Mouse (Mus musculus) lung, embryonic 16.5 days (tissue): ENCODE data around the gene Hspg2. TPM values are rescaled to one million over a fixed set of nuclear protein-coding genes. Genes with fewer than 3 reads are reported as not detected.
"Not testable (repeated sequence)": the region's sequence is repeated elsewhere in the genome, so short reads cannot be mapped to it uniquely, and the experiment has no call there.

Experiments
- ATAC-seq: fragments of 200-750 bp; cut with Nextera tagmentation; 2 replicates; pipeline ENCODE4 v1.8.0; 2017; ENCODE audit warnings: low read depth, mild to moderate bottlenecking, moderate library complexity
- H3K27ac ChIP-seq: fragments of 300-500 bp; sonication (generic); 2 replicates; pipeline ENCODE4 v1.5.1; 2014; ENCODE audit warnings: mild to moderate bottlenecking, control low read depth, low read length
- H3K27me3 ChIP-seq: fragments of 300-500 bp; sonication (generic); 2 replicates; pipeline ENCODE4 v1.6.1; 2014; ENCODE audit warnings: low read depth, low read length, mixed read lengths; ENCODE audit not compliant: control insufficient read depth, insufficient read depth
- H3K36me3 ChIP-seq: fragments of 300-500 bp; sonication (generic); 2 replicates; pipeline ENCODE4 v1.6.1; 2014; ENCODE audit warnings: low read length; ENCODE audit not compliant: control insufficient read depth, insufficient read depth
- H3K4me1 ChIP-seq: fragments of 300-500 bp; sonication (generic); replicated peaks from 2 replicates; pipeline ENCODE4 v1.6.1; 2014; ENCODE audit warnings: low read length, mixed read lengths; ENCODE audit not compliant: control insufficient read depth, insufficient read depth
- H3K4me2 ChIP-seq: fragments of 300-500 bp; sonication (generic); 2 replicates; pipeline ENCODE4 v1.6.1; 2014; ENCODE audit warnings: low read depth, low read length, control low read depth
- H3K4me3 ChIP-seq: fragments of 300-500 bp; sonication (generic); 2 replicates; pipeline ENCODE4 v1.5.1; 2014; ENCODE audit warnings: mild to moderate bottlenecking, low read length, control low read depth
- H3K9ac ChIP-seq: fragments of 300-500 bp; sonication (generic); 2 replicates; pipeline ENCODE4 v1.6.1; 2014; ENCODE audit warnings: low read length, control low read depth
- H3K9me3 ChIP-seq: fragments of 300-500 bp; sonication (generic); 2 replicates; pipeline ENCODE4 v1.6.1; 2016; ENCODE audit warnings: low read length; ENCODE audit not compliant: control insufficient read depth
- WGBS: fragments of 180-500 bp; shearing (Covaris S2); extraction: QIAGEN DNeasy Blood & Tissue Kit; methylation state at CpG from one replicate; pipeline ENCODE4 v1.1.7; 2014; 5-methylcytosine and 5-hydroxymethylcytosine counted together
- polyA plus RNA-seq: library from polyadenylated mRNA; unstranded; fragments of >200 nt; fragmentation: Nextera tagmentation; extraction: Ambion mirVana; gene quantifications from 2 replicates; pipeline ENCODE4 v1.2.1, GENCODE M21; 2015

Gene Hspg2
- polyA plus RNA-seq: 34.7 and 35.2 TPM in 2 replicates

DNA sequence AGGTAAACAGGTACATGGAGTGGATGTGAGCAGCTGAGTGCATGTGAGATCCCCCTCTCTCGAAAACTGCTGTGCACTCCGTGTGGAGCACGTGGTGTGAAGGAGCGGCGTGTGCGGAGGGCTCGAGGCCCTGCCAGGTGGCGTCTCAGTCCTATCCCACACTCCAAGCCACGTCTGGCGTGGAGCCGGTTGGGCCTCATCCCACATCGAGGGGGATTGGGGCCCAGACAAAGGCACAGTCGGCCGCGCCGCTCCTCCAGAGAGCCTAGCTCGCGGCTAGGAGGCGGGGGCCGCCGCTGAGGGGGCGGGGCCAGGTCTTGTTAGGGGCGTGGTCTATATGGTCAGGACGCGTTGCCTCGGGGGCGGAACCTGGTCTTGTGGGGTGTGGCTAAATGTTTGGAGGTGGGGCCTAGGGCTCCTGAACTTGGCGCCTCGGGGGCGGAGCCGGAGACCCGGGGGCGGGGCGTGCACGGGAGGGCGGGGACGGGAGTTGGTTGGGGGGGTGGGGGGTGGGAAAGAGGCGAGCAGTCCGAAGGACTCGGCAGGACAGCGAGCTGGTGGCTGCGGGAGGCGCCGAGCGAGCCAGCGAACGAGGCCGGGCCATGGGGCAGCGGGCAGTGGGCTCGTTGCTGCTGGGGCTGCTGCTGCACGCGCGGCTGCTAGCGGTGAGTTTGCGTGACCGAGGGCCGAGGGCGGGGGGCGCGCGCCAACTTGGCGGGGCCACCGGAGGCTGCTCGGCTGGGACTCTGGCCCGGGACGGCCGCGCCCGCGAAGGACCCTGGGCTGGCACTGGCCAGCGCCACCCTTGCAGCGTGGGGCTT lies at the start of gene Hspg2:
Hspg2 (plus strand) TSS at position 510 of the 821 bp plus-strand sequence.
- Histone ChIP-seq H3K36me3 (no peaks in the 10 kb centered on the region), H3K4me3 (peak within 1 kb of the TSS; percentile 87), H3K4me2 (peak within 1 kb of the TSS; percentile 90), H3K27me3 (no peaks in the 10 kb centered on the region), H3K27ac (peak within 1 kb of the TSS; percentile 89), H3K4me1 (peaks cover 52% of the 10 kb centered on the region), H3K9ac (peak within 1 kb of the TSS; percentile 95), H3K9me3 (no peaks in the 10 kb centered on the region)
- peak; percentile 90 for ATAC-seq
- WGBS: under 1% methylated on average over 69 of the region's 72 CpGs

DNA sequence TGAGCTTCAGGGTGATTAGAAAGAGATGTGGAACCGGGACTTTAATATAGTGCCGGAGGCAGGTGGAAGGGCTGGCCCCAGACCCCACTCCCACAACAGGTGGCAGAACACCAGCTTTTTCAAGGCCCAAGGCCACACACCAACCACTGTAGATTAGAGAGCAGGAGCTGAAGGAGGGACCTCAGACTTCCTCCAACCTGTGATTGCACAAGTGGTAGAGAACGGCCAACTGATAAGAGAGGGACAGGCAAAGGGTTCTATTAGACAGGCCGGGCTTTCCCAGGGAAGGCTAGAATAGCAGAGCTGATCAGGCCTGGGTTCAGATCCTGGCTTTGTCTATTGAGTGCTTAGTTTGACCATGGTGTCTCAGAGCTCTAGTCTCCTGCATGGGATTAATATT lies 38.1 kb upstream of the Hspg2 start, which contains the start of gene Cela3b:
Cela3b (minus strand) TSS at position 39 of the 400 bp plus-strand sequence.
- H3K9me3 ChIP-seq: no peaks in the 10 kb centered on the region
- H3K36me3 ChIP-seq: no peaks in the 10 kb centered on the region
- H3K4me2 ChIP-seq: no peak within 1 kb of the TSS
- no peaks in the 10 kb centered on the region for H3K4me1 ChIP-seq
- WGBS: 67% methylated on average over 4 of the region's 4 CpGs
- no peak within 1 kb of the TSS for H3K4me3 ChIP-seq
- no peak within 1 kb of the TSS for H3K9ac ChIP-seq
- no peak within 1 kb of the TSS for H3K27ac ChIP-seq
- H3K27me3 ChIP-seq: no peaks in the 10 kb centered on the region
- no peak for ATAC-seq

DNA sequence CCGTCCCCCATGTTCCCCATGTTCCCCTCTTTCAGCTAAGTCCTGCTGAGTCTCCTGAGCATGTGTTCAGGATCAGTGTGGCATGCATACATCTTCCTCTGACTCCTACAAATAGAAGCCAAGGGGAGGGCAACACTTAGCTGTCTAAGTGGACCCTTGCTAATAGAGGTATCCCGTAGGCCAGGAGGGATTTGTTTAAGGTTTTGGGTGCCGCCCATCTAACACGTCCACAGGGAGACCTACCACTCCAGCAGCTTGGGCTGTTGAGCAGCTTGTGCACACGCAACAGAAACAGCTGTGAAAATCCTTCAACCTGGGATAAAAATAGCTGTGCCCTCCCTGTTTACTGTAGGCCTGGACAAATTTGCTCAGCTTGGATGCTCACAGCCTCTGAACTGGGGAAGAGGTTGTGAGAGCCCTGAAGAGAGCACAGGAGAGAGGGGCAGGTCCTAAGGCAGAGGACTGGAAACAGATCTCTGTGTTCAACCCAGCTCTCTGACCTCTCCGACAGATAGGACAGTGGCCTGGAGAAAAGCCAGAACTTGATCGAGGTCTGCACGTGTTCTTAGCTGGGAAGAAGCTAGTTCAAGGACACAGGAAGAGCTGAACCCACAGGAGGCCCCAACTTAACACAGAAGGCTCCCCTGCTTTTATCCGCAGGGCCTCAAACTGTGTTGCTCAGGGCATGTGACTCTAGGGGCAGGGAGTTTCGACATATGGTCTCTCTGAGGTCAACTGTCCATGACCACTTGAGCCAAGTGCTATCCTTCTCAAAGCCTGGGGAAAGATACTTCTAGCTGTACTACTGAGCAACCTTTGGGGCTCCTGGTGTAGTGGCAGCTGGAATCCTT lies 35.6 kb upstream of the Hspg2 start:
- H3K9me3 ChIP-seq, H3K4me3 ChIP-seq, H3K4me2 ChIP-seq, H3K36me3 ChIP-seq, H3K9ac ChIP-seq, H3K27me3 ChIP-seq, H3K4me1 ChIP-seq, H3K27ac ChIP-seq: not testable (repeated sequence)
- 47% methylated on average over 10 of the region's 10 CpGs for WGBS
- ATAC-seq: peak; percentile 41; the same call in 1 of the 2 replicates

DNA sequence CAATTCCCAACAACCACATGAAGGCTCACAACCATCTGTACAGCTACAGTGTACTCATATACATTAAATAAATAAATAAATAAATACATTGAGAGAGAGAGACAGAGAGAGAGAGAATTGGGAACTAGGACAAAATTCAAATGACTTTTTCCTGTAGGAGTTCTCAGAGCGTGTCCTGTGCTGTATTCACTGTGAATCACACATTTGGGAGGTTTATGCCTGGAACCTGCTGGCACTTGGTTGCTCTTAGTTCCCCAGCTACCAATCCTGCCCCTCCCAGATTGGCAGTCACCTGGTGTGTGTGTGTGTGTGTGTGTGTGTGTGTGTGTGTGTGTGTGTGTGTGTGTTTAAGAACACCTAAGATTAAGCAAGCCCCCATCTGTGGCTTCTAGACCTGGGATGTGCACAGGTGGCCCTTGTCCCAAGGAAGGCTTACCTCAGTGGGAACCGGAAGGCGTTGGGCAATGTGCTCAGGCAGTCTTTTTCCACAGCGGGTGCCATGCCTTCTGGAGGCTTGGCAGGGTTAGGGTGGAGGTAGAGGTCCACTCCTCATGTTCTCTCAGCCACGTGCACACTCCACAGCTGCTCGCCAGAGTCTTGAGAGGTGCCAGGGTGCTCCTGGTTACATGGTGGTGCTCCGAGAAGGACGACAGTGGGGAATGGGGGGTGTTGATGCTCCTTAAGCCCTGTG lies 31.4 kb upstream of the Hspg2 start:
- 83% methylated on average over 8 of the region's 8 CpGs for WGBS
- H3K36me3 ChIP-seq: no peaks in the 10 kb centered on the region
- H3K4me1 ChIP-seq: no peaks in the 10 kb centered on the region
- H3K9me3 ChIP-seq: no peaks in the 10 kb centered on the region
- H3K9ac ChIP-seq: no peak overlapping the region
- no peaks in the 10 kb centered on the region for H3K27me3 ChIP-seq
- no peak overlapping the region for H3K4me2 ChIP-seq
- no peak overlapping the region for H3K4me3 ChIP-seq
- no peak for ATAC-seq
- H3K27ac ChIP-seq: no peak overlapping the region

DNA sequence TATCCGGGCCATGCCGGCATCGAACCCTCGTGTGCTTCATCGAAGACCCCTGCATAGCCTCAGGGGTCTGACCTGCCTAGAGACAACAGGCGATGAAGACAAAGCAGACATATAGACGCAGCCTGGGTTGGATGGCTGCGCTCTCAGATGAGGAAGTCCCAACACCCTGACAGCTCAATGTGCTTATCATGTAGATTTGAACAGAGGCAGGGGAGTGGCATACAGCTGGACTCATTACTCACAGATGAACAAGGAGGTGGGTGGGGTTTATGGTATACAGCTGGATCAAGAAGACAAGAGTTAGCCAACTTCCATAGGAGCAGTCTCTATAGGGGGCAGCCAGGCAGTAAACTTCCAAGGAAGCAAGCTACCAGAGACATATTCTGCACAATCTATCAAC lies 29.7 kb upstream of the Hspg2 start:
- H3K4me1 ChIP-seq: no peaks in the 10 kb centered on the region
- H3K36me3 ChIP-seq: no peaks in the 10 kb centered on the region
- no peak overlapping the region for H3K4me2 ChIP-seq
- H3K4me3 ChIP-seq: no peak overlapping the region
- no peak overlapping the region for H3K9ac ChIP-seq
- H3K9me3 ChIP-seq: no peaks in the 10 kb centered on the region
- ATAC-seq: no peak
- H3K27ac ChIP-seq: no peak overlapping the region
- 79% methylated on average over 8 of the region's 8 CpGs for WGBS
- no peaks in the 10 kb centered on the region for H3K27me3 ChIP-seq

DNA sequence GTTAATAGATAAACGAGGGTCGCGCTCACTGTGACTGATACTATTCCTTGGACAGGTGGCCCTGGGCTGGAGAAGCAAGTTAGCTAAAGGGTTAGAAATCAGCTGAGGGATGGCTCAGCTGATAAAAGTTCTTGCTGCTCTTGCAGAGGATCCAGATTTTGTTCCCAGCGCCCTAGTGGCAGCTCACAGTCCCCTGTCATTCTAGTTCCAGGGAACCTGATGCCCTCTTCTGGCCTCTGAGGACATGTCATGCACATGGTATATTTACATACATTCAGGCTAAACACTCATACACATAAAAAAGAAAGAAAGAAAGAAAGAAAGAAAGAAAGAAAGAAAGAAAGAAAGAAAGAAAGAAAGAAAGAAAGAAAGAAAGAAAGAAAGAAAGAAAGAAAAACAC lies 27.2 kb upstream of the Hspg2 start:
- Histone ChIP-seq H3K4me1 (no peaks in the 10 kb centered on the region), H3K27me3 (no peaks in the 10 kb centered on the region), H3K9me3 (no peaks in the 10 kb centered on the region), H3K9ac (no peak overlapping the region), H3K4me2 (no peak overlapping the region), H3K4me3 (no peak overlapping the region), H3K27ac (no peak overlapping the region), H3K36me3 (no peaks in the 10 kb centered on the region)
- WGBS: 84% methylated on average over 4 of the region's 4 CpGs
- no peak for ATAC-seq

DNA sequence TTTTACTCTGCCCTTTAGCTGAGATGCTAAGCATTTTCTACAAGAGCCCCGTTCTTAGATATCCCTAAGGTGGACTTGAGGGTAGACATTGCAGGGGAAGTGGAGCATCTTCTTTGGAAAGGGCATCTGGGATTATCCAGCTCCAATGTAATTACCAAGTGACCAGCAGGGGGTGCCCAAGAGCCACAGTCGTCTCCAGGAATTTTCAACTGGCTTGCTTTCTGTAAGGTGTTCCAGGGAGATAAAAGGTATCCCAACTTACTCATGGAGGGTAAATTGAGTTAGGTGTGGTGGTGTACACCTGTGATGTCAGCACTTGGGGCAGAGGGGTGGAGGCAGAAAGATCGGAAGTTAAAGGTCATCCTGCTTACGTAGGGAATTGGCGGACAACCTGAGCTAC lies 24.9 kb upstream of the Hspg2 start:
- H3K4me1 ChIP-seq: peaks cover 12% of the 10 kb centered on the region
- H3K4me3 ChIP-seq: no peak overlapping the region
- ATAC-seq: no peak
- H3K9me3 ChIP-seq: no peaks in the 10 kb centered on the region
- H3K27me3 ChIP-seq: no peaks in the 10 kb centered on the region
- H3K36me3 ChIP-seq: no peaks in the 10 kb centered on the region
- H3K4me2 ChIP-seq: no peak overlapping the region
- WGBS: 10% methylated on average over 5 of the region's 5 CpGs
- H3K27ac ChIP-seq: no peak overlapping the region
- H3K9ac ChIP-seq: no peak overlapping the region

DNA sequence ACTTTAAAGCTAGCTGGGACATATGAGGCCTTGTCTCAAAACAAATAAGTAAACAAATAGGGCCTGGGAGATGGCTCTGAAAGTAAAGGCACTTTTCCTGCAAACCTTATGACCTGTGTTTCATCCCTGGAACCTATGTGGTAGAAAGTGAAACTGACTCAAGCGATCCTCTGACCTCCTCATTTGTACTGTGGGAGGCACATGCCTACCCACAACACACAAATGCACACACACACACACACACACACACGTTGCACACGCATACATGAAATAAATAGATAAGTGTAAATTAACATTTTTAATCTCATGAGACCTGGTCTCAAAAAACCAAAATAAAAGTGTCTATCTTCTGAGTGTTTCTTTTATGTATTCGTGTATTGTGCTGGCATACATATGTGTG lies 22.7 kb upstream of the Hspg2 start:
- no peaks in the 10 kb centered on the region for H3K36me3 ChIP-seq
- no peaks in the 10 kb centered on the region for H3K9me3 ChIP-seq
- H3K4me1 ChIP-seq: peaks cover 15% of the 10 kb centered on the region
- H3K27me3 ChIP-seq: no peaks in the 10 kb centered on the region
- H3K4me2 ChIP-seq: no peak overlapping the region
- no peak overlapping the region for H3K9ac ChIP-seq
- no peak overlapping the region for H3K27ac ChIP-seq
- 86% methylated on average over 4 of the region's 4 CpGs for WGBS
- H3K4me3 ChIP-seq: no peak overlapping the region
- ATAC-seq: no peak
